Mouse (Mus musculus) limb, embryonic 14.5 days (tissue): ENCODE measurements around the gene Prdm2. TPM values are rescaled to one million over a fixed set of nuclear protein-coding genes. Genes with fewer than 3 reads are reported as not detected.
A peak's percentile ranks its signal among the peaks of the same experiment; 100 is the strongest.

Experiments
- ATAC-seq: fragments of 200-750 bp; cut with Nextera tagmentation; 2 replicates; pipeline ENCODE4 v1.8.0; 2017; ENCODE audit warnings: low read depth, moderate number of reproducible peaks, moderate TSS enrichment; ENCODE audit not compliant: low FRiP score
- DNase-seq: peaks from one replicate; pipeline ENCODE4 v3.0.0-alpha.2; 2015; ENCODE audit warnings: low spot score
- H3K27ac ChIP-seq: fragments of 300-500 bp; sonication (generic); replicated peaks from 2 replicates; pipeline ENCODE4 v1.5.1; 2014; ENCODE audit warnings: low read depth, mild to moderate bottlenecking, low read length, moderate library complexity, mixed read lengths
- H3K27me3 ChIP-seq: fragments of 300-500 bp; sonication (generic); 2 replicates; pipeline ENCODE4 v1.6.1; 2014; ENCODE audit warnings: low read length, mixed read lengths; ENCODE audit not compliant: control insufficient read depth, insufficient read depth
- H3K36me3 ChIP-seq: fragments of 300-500 bp; sonication (generic); 2 replicates; pipeline ENCODE4 v1.6.1; 2014; ENCODE audit warnings: mild to moderate bottlenecking, low read length, moderate library complexity, mixed read lengths; ENCODE audit not compliant: control insufficient read depth, insufficient read depth
- H3K4me1 ChIP-seq: fragments of 300-500 bp; sonication (generic); 2 replicates; pipeline ENCODE4 v1.6.1; 2014; ENCODE audit warnings: antibody characterized with exemption, low read length, mixed read lengths; ENCODE audit not compliant: control insufficient read depth, insufficient read depth
- H3K4me2 ChIP-seq: fragments of 300-500 bp; sonication (generic); replicated peaks from 2 replicates; pipeline ENCODE4 v1.6.1; 2014; ENCODE audit warnings: low read depth, mild to moderate bottlenecking, low read length, moderate library complexity; ENCODE audit not compliant: severe bottlenecking
- H3K4me3 ChIP-seq: fragments of 300-500 bp; sonication (generic); replicated peaks from 2 replicates; pipeline ENCODE4 v1.5.1; 2014; ENCODE audit warnings: low read length
- H3K9ac ChIP-seq: fragments of 300-500 bp; sonication (generic); 2 replicates; pipeline ENCODE4 v1.6.1; 2014; ENCODE audit warnings: mild to moderate bottlenecking, low read depth, low read length, moderate library complexity; ENCODE audit not compliant: severe bottlenecking
- H3K9me3 ChIP-seq: fragments of 300-500 bp; sonication (generic); 2 replicates; pipeline ENCODE4 v1.6.1; 2016; ENCODE audit warnings: low read length; ENCODE audit not compliant: control insufficient read depth
- POLR2A ChIP-seq: fragments of 200-500 bp; IDR thresholded peaks from 2 replicates; pipeline ENCODE4 v1.8.0; 2012; ENCODE audit warnings: inconsistent platforms, mild to moderate bottlenecking, moderate library complexity, borderline replicate concordance; ENCODE audit not compliant: insufficient read depth, insufficient read length; ENCODE audit errors: extremely low read depth
- WGBS: fragments of 180-500 bp; shearing (Covaris S2); extraction: QIAGEN DNeasy Blood & Tissue Kit; methylation state at CpG from one replicate; pipeline ENCODE4 v1.1.7; 2014; 5-methylcytosine and 5-hydroxymethylcytosine counted together
- polyA plus RNA-seq, 2 experiments: library from polyadenylated mRNA; depleted of rRNA in 1 of 2; stranded (reverse) in 1 of 2; unstranded in 1 of 2; fragments of >200 nt; fragmentation: Nextera tagmentation in 1 of 2; extraction: Ambion mirVana in 1 of 2; gene quantifications; 2 replicates each; pipeline versions ENCODE4 v1.2.1 to v1.2.3; 2012 to 2014

Prdm2 gene
- polyA plus RNA-seq, 2 experiments, result 14.2 to 26.2 TPM

DNA sequence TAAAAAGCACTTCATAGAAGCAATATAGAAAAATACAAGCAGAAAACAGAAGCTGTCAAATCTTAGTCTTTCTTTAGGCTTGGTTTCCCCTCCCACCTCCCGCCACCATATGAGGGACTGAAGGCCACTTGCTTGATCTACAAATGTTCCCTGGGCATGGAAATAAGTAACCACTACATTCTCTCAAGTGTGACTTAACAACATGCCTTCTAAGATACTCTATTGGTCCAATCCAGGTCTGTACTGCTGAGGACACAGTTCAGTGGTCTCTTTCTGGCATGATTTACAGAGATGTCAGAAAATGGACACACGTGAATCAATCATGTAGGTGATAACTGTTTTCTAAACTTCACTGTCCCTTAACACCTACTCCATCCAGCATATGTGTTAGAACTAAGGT, 42.5 kb downstream of the Prdm2 start:
- H3K27ac ChIP-seq, result no peak overlapping the region
- no peaks in the 10 kb centered on the region for H3K27me3 ChIP-seq
- no peaks in the 10 kb centered on the region for H3K4me1 ChIP-seq
- H3K36me3 ChIP-seq, result peaks cover 29% of the 10 kb centered on the region
- ATAC-seq (no peak), DNase-seq (no peak)
- TF ChIP-seq POLR2A, result no peak
- WGBS, result 85% methylated on average over 2 of the region's 2 CpGs
- no peak overlapping the region for H3K9ac ChIP-seq
- H3K9me3 ChIP-seq, result no peaks in the 10 kb centered on the region
- no peak overlapping the region for H3K4me2 ChIP-seq
- H3K4me3 ChIP-seq, result no peak overlapping the region

GRCm38 (mm10) chr4:143168093-143168492, 44.7 kb downstream of the Prdm2 start:
- H3K9ac ChIP-seq, result no peak overlapping the region

DNA sequence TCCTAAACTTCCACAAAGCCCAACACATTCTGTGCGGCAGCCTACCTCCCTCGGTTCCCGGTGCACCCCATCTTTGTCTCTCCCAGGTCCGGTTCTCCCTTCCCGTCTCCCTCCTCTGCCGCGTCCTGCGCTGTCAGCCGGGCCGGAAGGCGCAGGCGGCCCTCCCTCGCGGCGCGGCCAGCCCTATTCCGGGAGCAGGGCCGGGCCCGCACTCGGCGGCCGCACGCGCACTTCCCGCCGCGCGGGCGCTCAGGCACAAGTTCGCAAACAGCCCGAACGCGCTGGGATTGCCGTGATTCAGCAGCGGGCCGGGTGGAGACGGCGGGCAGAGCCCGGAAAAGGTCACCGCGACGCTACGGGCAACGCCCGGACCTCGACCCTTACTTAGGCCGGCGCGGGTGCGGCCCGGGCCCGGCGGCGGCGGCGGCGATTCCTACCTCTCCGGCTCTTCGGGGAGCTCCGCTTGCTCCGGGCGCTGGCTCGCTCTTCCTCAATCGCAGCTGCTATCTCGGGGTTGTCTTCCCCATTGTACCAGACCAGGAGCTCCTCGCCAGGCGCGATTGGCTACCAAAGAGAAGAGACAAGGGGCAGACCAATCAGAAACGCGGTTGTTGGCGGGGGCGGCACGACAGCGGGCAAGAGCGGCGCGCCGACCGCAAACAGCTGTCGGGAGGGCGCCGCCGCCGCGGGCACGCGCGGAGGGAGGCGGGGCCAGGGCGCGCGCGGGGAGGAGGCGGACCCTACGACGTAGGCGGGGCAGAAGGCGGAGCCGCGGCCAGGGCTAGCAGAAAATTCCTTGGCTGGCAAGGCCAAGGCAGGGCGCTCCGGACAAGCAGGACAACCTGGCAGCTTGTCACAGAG, 50.9 kb downstream of the Prdm2 start:
- Histone ChIP-seq H3K27me3 (no peaks in the 10 kb centered on the region), H3K9me3 (no peaks in the 10 kb centered on the region), H3K9ac (peak overlapping the region; percentile 92), H3K4me2 (peak overlapping the region; percentile 53), H3K4me3 (peak overlapping the region; percentile 91), H3K4me1 (peaks cover 19% of the 10 kb centered on the region), H3K36me3 (peaks cover 16% of the 10 kb centered on the region; the same call in 1 of the 2 replicates), H3K27ac (peak overlapping the region; percentile 98)
- TF ChIP-seq POLR2A, result peak; percentile 68; the same call in 1 of the 2 replicates
- peak; percentile 99 for ATAC-seq
- DNase-seq, result peak; percentile 97
- WGBS, result under 1% methylated on average over 74 of the region's 102 CpGs

More at GRCm38 (mm10) chr4:143168093-143168492, 44.7 kb downstream of the Prdm2 start:
- Histone ChIP-seq H3K4me3 (no peak overlapping the region), H3K4me2 (no peak overlapping the region), H3K27me3 (no peaks in the 10 kb centered on the region), H3K9me3 (no peaks in the 10 kb centered on the region), H3K4me1 (no peaks in the 10 kb centered on the region), H3K27ac (no peak overlapping the region), H3K36me3 (peaks cover 35% of the 10 kb centered on the region)
- ATAC-seq (no peak), DNase-seq (no peak)
- TF ChIP-seq POLR2A, result no peak
- 92% methylated on average over 3 of the region's 3 CpGs for WGBS

GRCm38 (mm10) chr4:143160826-143161225, 52.0 kb downstream of the Prdm2 start:
- peak overlapping the region; percentile 92 for H3K9ac ChIP-seq
- ATAC-seq, result no peak
- DNase-seq, result no peak

GRCm38 (mm10) chr4:143159336-143159735, 53.5 kb downstream of the Prdm2 start:
- WGBS, result 87% methylated on average over 2 of the region's 2 CpGs
- Histone ChIP-seq H3K9ac (no peak overlapping the region), H3K4me1 (peaks cover 25% of the 10 kb centered on the region), H3K9me3 (no peaks in the 10 kb centered on the region), H3K4me2 (no peak overlapping the region), H3K4me3 (no peak overlapping the region), H3K36me3 (peaks cover 19% of the 10 kb centered on the region; the same call in 1 of the 2 replicates), H3K27me3 (no peaks in the 10 kb centered on the region), H3K27ac (no peak overlapping the region)
- DNase-seq (no peak), ATAC-seq (no peak)
- no peak for TF ChIP-seq POLR2A

More at GRCm38 (mm10) chr4:143160826-143161225, 52.0 kb downstream of the Prdm2 start:
- no peak overlapping the region for H3K27ac ChIP-seq
- no peaks in the 10 kb centered on the region for H3K9me3 ChIP-seq
- peaks cover 22% of the 10 kb centered on the region for H3K4me1 ChIP-seq
- peak overlapping the region; percentile 91 for H3K4me3 ChIP-seq
- peaks cover 19% of the 10 kb centered on the region; the same call in 1 of the 2 replicates for H3K36me3 ChIP-seq
- peak overlapping the region; percentile 53 for H3K4me2 ChIP-seq
- no peaks in the 10 kb centered on the region for H3K27me3 ChIP-seq
- no peak for TF ChIP-seq POLR2A
- 40% methylated on average over 3 of the region's 3 CpGs for WGBS
